Mouse (Mus musculus) frontal cortex, adult 2 months (tissue): ENCODE data around the gene Zfp42. TPM values are rescaled to one million over a fixed set of nuclear protein-coding genes. Genes with fewer than 3 reads are reported as not detected.
"Not testable (repeated sequence)": the region's sequence is repeated elsewhere in the genome, so short reads cannot be mapped to it uniquely, and the experiment has no call there.

ENCODE experiments used
- DNase-seq, 2 experiments: peaks; one replicate each; pipeline ENCODE4 v3.0.0; 2022; ENCODE audit warnings: low spot score in 1 of 2; ENCODE audit errors: extremely low spot score in 1 of 2
- polyA plus RNA-seq: library from polyadenylated mRNA; depleted of rRNA; stranded (reverse); fragments of >200 nt; gene quantifications from 2 replicates; pipeline ENCODE4 v1.2.3, GENCODE M21; 2012; rRNA removed

Gene Zfp42
- polyA plus RNA-seq, result not detected in 2 replicates

- no peak for DNase-seq
Observed at GRCm38 (mm10) chr8:43306896-43307295, at the start of gene Zfp42. Gene Zfp42, minus strand, starts transcription at chr8:43306980.

- no peak for DNase-seq
Observed at GRCm38 (mm10) chr8:43356069-43356770, 49.4 kb upstream of the Zfp42 start.

- not testable (repeated sequence) for DNase-seq
Observed at GRCm38 (mm10) chr8:43352241-43352640, 45.5 kb upstream of the Zfp42 start.

GRCm38 (mm10) chr8:43338555-43338954, 31.8 kb upstream of the Zfp42 start:
- peak in 1 of 2 experiments; percentile 22 for DNase-seq

GRCm38 (mm10) chr8:43333465-43333864, 26.7 kb upstream of the Zfp42 start:
- peak in 1 of 2 experiments; percentile 12 for DNase-seq

- no peak for DNase-seq
Observed at GRCm38 (mm10) chr8:43331657-43332056, 24.9 kb upstream of the Zfp42 start.

- DNase-seq, result no peak
Observed at GRCm38 (mm10) chr8:43329913-43330705, 23.3 kb upstream of the Zfp42 start.

GRCm38 (mm10) chr8:43328666-43329065, 21.9 kb upstream of the Zfp42 start:
- no peak for DNase-seq

GRCm38 (mm10) chr8:43320771-43321170, 14.0 kb upstream of the Zfp42 start:
- no peak for DNase-seq

- no peak for DNase-seq
Observed at GRCm38 (mm10) chr8:43308213-43308612, 1.4 kb upstream of the Zfp42 start.

- DNase-seq, result no peak
Observed at GRCm38 (mm10) chr8:43305676-43306075, 1.1 kb downstream of the Zfp42 start.

GRCm38 (mm10) chr8:43299796-43300195, 7.0 kb downstream of the Zfp42 start:
- no peak for DNase-seq

GRCm38 (mm10) chr8:43295826-43296225, 11.0 kb downstream of the Zfp42 start:
- no peak for DNase-seq

- no peak for DNase-seq
Observed at GRCm38 (mm10) chr8:43294191-43294590, 12.6 kb downstream of the Zfp42 start.

- DNase-seq, result no peak
Observed at GRCm38 (mm10) chr8:43290424-43291111, 16.2 kb downstream of the Zfp42 start.

- DNase-seq, result no peak
Observed at GRCm38 (mm10) chr8:43289781-43290180, 17.0 kb downstream of the Zfp42 start.

- no peak for DNase-seq
Observed at GRCm38 (mm10) chr8:43288840-43289239, 17.9 kb downstream of the Zfp42 start.

GRCm38 (mm10) chr8:43287456-43287855, 19.3 kb downstream of the Zfp42 start:
- no peak for DNase-seq

- DNase-seq, result no peak
Observed at GRCm38 (mm10) chr8:43283231-43283630, 23.5 kb downstream of the Zfp42 start.

GRCm38 (mm10) chr8:43278397-43278796, 28.4 kb downstream of the Zfp42 start:
- DNase-seq, result no peak

GRCm38 (mm10) chr8:43260961-43261360, 45.8 kb downstream of the Zfp42 start:
- no peak for DNase-seq
